Mouse (Mus musculus): Measurements from ENCODE around the gene Rcbtb2. TPM values are rescaled to one million over a fixed set of nuclear protein-coding genes. Genes with fewer than 3 reads are reported as not detected.
"Not testable (repeated sequence)": the region's sequence is repeated elsewhere in the genome, so short reads cannot be mapped to it uniquely, and the experiment has no call there.

Rcbtb2 gene
- total and polyA plus RNA-seq, 2 experiments from 2014 or later: 43.1 to 54.1 TPM

GRCm38 (mm10) chr14:73111091-73111490 is 11.7 kb upstream of the Rcbtb2 start:
- Histone ChIP-seq H3K36me3 (ENCODE audit: insufficient read depth, low read length) (no peaks in the 10 kb centered on the region), H3K4me2 (ENCODE audit: low read depth, low read length, poor library complexity, severe bottlenecking) (no peak overlapping the region), H3K9ac (replicated peaks; ENCODE audit: low read length, poor library complexity, severe bottlenecking) (no peak overlapping the region), H3K4me3 (ENCODE audit: low read depth, low read length) (no peak overlapping the region), H3K4me1 (ENCODE audit: insufficient read depth, low read length) (no peaks in the 10 kb centered on the region), H3K27ac (ENCODE audit: low read depth, low read length) (no peak overlapping the region), H3K9me3 (ENCODE audit: low read length) (no peaks in the 10 kb centered on the region), H3K27me3 (ENCODE audit: insufficient read depth, low read length) (no peaks in the 10 kb centered on the region)
- TF ChIP-seq CTCF (IDR thresholded peaks at IDR 0.05): no peak
- DNase-seq (ENCODE audit: low spot score) (no peak), ATAC-seq (ENCODE audit: low FRiP score) (no peak)
- WGBS: 30% methylated on average over 1 of the region's 1 CpGs

- ATAC-seq (ENCODE audit: low FRiP score) (no peak), DNase-seq (ENCODE audit: low spot score) (no peak)
- no peak for TF ChIP-seq CTCF (IDR thresholded peaks at IDR 0.05)
- Histone ChIP-seq H3K9me3 (ENCODE audit: low read length) (no peaks in the 10 kb centered on the region), H3K27me3 (ENCODE audit: insufficient read depth, low read length) (no peaks in the 10 kb centered on the region), H3K4me3 (ENCODE audit: low read depth, low read length) (no peak overlapping the region), H3K4me2 (ENCODE audit: low read depth, low read length, poor library complexity, severe bottlenecking) (no peak overlapping the region), H3K4me1 (ENCODE audit: insufficient read depth, low read length) (no peaks in the 10 kb centered on the region), H3K27ac (ENCODE audit: low read depth, low read length) (no peak overlapping the region), H3K36me3 (ENCODE audit: insufficient read depth, low read length) (no peaks in the 10 kb centered on the region), H3K9ac (replicated peaks; ENCODE audit: low read length, poor library complexity, severe bottlenecking) (no peak overlapping the region)
- 65% methylated on average over 12 of the region's 12 CpGs for WGBS
Measured at GRCm38 (mm10) chr14:73112186-73112840, 10.5 kb upstream of the Rcbtb2 start.

DNA sequence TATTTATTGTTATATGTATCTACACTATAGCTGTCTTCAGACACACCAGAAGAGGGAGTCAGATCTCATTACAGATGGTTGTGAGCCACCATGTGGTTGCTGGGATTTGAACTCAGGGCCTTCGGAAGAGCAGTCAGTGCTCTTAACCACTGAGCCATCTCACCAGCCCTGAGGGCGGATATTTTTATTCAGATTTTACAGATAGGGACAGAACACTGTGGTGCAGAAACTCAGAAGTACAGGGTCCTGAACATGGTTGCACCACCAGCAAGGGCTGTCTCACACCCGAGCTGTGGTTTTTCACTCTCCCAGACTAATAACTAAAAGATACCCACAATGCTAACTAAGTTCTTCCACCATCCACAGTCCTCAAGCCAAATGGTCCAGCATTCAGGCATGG is 7.9 kb upstream of the Rcbtb2 start:
- not testable (repeated sequence) for H3K9ac ChIP-seq (replicated peaks; ENCODE audit: low read length, poor library complexity, severe bottlenecking); H3K9me3 ChIP-seq (ENCODE audit: low read length); H3K4me2 ChIP-seq (ENCODE audit: low read depth, low read length, poor library complexity, severe bottlenecking); H3K36me3 ChIP-seq (ENCODE audit: insufficient read depth, low read length); H3K27me3 ChIP-seq (ENCODE audit: insufficient read depth, low read length); DNase-seq (ENCODE audit: low spot score); H3K4me3 ChIP-seq (ENCODE audit: low read depth, low read length); H3K4me1 ChIP-seq (ENCODE audit: insufficient read depth, low read length); ATAC-seq (ENCODE audit: low FRiP score); H3K27ac ChIP-seq (ENCODE audit: low read depth, low read length)
- WGBS: 98% methylated on average over 3 of the region's 3 CpGs

DNA sequence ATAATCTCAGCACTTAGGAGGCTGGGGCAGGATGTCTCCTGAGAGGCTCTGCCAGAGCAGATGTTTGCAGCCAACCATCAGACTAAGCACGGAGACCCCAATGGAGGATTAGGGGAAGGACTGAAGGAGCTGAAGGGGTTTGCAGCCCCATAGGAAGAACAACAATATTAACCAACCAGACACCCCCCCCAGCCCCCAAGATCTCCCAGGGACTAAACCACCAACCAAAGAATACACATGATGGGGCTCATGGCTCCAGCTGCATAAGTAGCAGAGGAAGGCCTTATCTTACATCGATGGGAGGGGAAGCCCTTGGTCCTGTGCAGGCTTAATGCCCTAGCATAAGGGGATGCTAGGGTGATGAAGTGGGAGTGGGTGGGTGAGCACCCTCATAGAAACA is 6.5 kb upstream of the Rcbtb2 start:
- Histone ChIP-seq H3K9me3 (ENCODE audit: low read length) (no peaks in the 10 kb centered on the region), H3K4me2 (ENCODE audit: low read depth, low read length, poor library complexity, severe bottlenecking) (no peak overlapping the region), H3K27me3 (ENCODE audit: insufficient read depth, low read length) (no peaks in the 10 kb centered on the region), H3K4me1 (ENCODE audit: insufficient read depth, low read length) (0 out of 2 replicates have a peak, but pooled peaks cover 3% of the 10 kb centered on the region), H3K27ac (ENCODE audit: low read depth, low read length) (no peak overlapping the region), H3K4me3 (ENCODE audit: low read depth, low read length) (no peak overlapping the region), H3K36me3 (ENCODE audit: insufficient read depth, low read length) (no peaks in the 10 kb centered on the region), H3K9ac (replicated peaks; ENCODE audit: low read length, poor library complexity, severe bottlenecking) (no peak overlapping the region)
- ATAC-seq (ENCODE audit: low FRiP score): no peak
- no peak for TF ChIP-seq CTCF (IDR thresholded peaks at IDR 0.05)
- no peak for DNase-seq (ENCODE audit: low spot score)
- WGBS: 63% methylated on average over 2 of the region's 2 CpGs

DNA sequence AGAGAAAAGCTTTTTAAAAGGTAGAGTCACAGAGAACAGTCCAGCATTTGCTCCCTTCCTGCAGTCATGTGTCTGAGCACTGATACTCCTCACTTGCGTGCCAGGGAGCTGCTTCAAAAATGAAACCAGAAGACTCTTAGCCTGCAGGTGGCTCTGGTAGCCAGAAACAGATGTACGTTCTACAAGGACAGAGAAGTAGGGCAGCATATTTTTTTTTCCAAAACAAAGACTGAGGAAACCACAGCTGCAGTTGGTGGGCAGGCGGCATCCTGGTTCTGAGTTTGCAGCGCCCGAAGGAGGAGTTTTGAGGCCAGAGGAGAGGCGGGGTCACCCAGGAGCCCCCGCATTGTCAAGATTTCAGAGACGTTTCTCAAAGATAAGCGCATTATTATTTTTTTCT is 5.9 kb upstream of the Rcbtb2 start:
- Histone ChIP-seq H3K9ac (replicated peaks; ENCODE audit: low read length, poor library complexity, severe bottlenecking) (no peak overlapping the region), H3K36me3 (ENCODE audit: insufficient read depth, low read length) (no peaks in the 10 kb centered on the region), H3K4me3 (ENCODE audit: low read depth, low read length) (no peak overlapping the region), H3K4me1 (ENCODE audit: insufficient read depth, low read length) (0 out of 2 replicates have a peak, but pooled peaks cover 3% of the 10 kb centered on the region), H3K27me3 (ENCODE audit: insufficient read depth, low read length) (no peaks in the 10 kb centered on the region), H3K4me2 (ENCODE audit: low read depth, low read length, poor library complexity, severe bottlenecking) (0 out of 2 replicates have a peak overlapping the region, but pooled peaks have one; percentile 9), H3K27ac (ENCODE audit: low read depth, low read length) (0 out of 2 replicates have a peak overlapping the region, but pooled peaks have one; percentile 38), H3K9me3 (ENCODE audit: low read length) (no peaks in the 10 kb centered on the region)
- no peak for ATAC-seq (ENCODE audit: low FRiP score)
- 58% methylated on average over 9 of the region's 9 CpGs for WGBS
- TF ChIP-seq CTCF (IDR thresholded peaks at IDR 0.05): peak; percentile 47; the same call in 1 of the 2 replicates
- peak; percentile 49 for DNase-seq (ENCODE audit: low spot score)

DNA sequence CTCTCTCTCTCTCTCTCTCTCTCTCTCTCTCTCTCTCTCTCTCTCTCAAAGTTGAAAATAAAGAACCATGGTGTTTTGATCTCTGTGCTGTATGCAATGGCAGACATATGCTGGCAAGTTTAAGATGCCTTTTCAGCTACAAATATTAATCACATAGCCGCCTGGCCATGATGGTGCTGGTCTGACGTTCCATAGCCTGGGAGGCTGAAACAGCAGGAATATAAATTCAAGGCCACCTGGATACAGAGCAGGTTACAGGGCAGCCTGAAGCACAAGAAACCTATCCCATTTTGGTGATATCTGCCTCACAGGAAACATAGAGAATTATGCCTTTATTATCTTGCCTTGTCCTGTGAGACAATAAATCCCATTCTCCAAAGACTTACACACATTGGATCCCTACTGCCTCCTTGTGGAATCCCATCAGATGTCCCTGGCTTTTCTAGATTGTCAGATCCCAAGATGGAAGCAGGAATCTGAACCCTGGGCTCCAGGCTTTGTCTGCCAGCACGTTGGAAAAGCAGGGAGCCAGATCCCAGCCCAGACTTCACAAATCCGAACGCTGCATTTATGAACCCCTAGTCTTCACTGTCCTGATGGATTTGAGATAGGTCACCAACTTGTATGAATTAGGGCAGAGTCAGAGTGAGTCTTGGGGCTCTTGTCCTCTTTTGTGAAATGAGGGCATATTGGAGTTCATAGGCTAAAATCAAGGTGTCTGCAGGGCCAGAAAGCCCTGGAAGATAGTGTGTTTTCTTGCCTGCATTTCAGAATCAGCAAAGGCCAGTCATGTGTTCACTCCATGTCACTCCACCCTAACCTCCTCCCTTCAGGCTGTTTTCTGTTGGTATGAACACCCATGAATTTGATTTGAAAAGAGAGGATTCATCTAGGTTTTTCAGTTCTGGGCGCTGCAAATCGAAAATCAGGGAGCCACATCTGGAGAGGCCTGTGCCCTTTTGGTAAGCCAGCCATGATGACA is 5.1 kb upstream of the Rcbtb2 start:
- H3K27ac ChIP-seq (ENCODE audit: low read depth, low read length): no peak overlapping the region
- no peaks in the 10 kb centered on the region for H3K27me3 ChIP-seq (ENCODE audit: insufficient read depth, low read length)
- ATAC-seq (ENCODE audit: low FRiP score) (no peak), DNase-seq (ENCODE audit: low spot score) (no peak)
- no peaks in the 10 kb centered on the region for H3K36me3 ChIP-seq (ENCODE audit: insufficient read depth, low read length)
- no peak overlapping the region for H3K4me2 ChIP-seq (ENCODE audit: low read depth, low read length, poor library complexity, severe bottlenecking)
- 0 out of 2 replicates have a peak, but pooled peaks cover 3% of the 10 kb centered on the region for H3K4me1 ChIP-seq (ENCODE audit: insufficient read depth, low read length)
- H3K9me3 ChIP-seq (ENCODE audit: low read length): no peaks in the 10 kb centered on the region
- H3K9ac ChIP-seq (replicated peaks; ENCODE audit: low read length, poor library complexity, severe bottlenecking): no peak overlapping the region
- TF ChIP-seq CTCF (IDR thresholded peaks at IDR 0.05): peak; percentile 46
- 80% methylated on average over 7 of the region's 7 CpGs for WGBS
- H3K4me3 ChIP-seq (ENCODE audit: low read depth, low read length): no peak overlapping the region
